Mouse (Mus musculus): Measurements from ENCODE around the gene Tspan31. TPM values are rescaled to one million over a fixed set of nuclear protein-coding genes. Genes with fewer than 3 reads are reported as not detected.

The Tspan31 gene
- polyA plus RNA-seq, 1 experiment from 2014 or later: 130 TPM

DNA sequence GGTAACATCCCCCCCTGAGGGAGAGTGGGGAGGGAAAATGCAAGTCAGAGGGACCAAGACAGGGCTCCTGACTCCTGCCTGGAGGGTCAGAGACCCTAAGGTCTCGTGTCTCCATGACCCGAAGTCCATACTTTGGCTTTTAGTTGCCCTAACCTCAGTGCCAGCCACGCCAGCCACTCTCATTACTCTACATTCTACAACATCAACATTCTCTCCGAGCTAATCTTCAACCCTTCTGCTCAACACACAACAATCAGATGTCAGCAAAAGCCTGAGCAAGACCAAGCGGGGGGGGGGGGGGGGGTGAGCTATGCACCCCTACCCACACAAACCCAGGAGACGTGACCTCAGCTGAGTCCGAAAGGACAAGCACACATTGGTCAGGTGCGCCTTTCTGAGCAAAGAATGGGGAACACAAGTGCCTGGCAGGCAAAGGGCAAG is 36.7 kb downstream of the Tspan31 start:
- WGBS: 78% methylated on average over 8 of the region's 8 CpGs
- TF ChIP-seq CTCF (IDR thresholded peaks at IDR 0.05; ENCODE audit: low read depth): no peak

DNA sequence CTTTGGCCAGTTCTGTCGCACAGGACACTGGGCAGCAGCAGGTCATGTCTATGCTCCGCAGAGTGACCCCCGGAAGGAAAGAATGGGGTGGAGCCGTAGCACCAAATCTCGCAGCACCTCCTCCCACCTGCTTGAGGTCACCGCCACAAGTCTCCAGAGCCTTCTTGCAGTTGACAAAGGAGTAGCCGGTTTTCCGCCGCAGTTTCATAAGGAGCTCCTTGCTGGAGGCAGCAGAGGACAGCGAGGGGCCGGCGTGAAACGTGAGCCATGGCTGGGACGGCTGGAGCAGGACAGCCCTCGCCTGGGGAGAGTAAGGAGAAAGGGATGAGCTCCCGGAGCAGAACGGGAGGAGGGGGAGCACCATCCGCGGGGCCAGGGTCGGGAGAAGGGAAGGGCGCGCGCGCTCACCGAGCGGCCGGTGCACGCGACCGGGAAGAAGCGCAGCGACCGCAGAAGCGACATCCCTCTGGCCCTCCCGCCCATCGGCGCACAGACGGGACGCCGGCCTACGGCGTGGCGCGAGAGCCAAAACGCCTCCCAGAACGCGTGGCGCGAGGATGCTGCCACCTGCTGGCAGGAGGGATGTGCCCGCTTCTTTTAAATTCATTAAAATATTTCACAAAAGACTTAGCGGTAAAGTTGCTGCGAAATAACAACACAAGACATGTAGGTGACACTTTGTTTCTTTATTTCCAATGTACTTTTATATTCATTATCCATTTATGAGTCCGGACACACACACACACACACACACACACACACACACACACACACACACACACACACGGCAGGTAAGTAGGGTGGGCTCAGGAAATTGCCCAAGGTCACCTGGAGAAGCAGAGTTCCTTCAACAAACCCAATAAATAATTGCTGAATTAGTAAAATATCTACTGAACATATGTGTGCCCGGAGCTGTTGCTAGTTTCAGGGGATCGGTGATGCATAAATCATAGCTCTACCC is 39.4 kb downstream of the Tspan31 start, which contains the start of gene Tsfm:
Gene Tsfm, minus strand, starts transcription at position 505 of the 961 bp plus-strand sequence.
- Histone ChIP-seq H3K27me3 (ENCODE audit: insufficient read depth, low read length) (no peaks in the 10 kb centered on the region), H3K4me1 (ENCODE audit: insufficient read depth) (no peaks in the 10 kb centered on the region), H3K27ac (ENCODE audit: low read depth) (peak within 1 kb of the TSS; percentile 79; the same call in 1 of the 2 replicates), H3K36me3 (ENCODE audit: insufficient read depth) (peaks cover 37% of the 10 kb centered on the region), H3K9ac (peak within 1 kb of the TSS; percentile 88), H3K9me3 (ENCODE audit: low read depth, low read length) (no peaks in the 10 kb centered on the region), H3K4me3 (ENCODE audit: low read depth, low read length) (peak within 1 kb of the TSS; percentile 87), H3K4me2 (peak within 1 kb of the TSS; percentile 69)
- ATAC-seq (ENCODE audit: insufficient read depth) (peak; percentile 91), DNase-seq (peak; percentile 98)
- peak; percentile 95 for TF ChIP-seq CTCF (IDR thresholded peaks at IDR 0.05; ENCODE audit: low read depth)
- 5% methylated on average over 56 of the region's 56 CpGs for WGBS

More for the DNA sequence above, 36.7 kb downstream of the Tspan31 start:
- H3K4me3 ChIP-seq (ENCODE audit: low read depth, low read length): no peak overlapping the region
- H3K4me2 ChIP-seq: no peak overlapping the region
- no peak for DNase-seq
- H3K27ac ChIP-seq (ENCODE audit: low read depth): no peak overlapping the region
- no peak for ATAC-seq (ENCODE audit: insufficient read depth)
- H3K9ac ChIP-seq: no peak overlapping the region
- H3K4me1 ChIP-seq (ENCODE audit: insufficient read depth): no peaks in the 10 kb centered on the region
- H3K9me3 ChIP-seq (ENCODE audit: low read depth, low read length): no peaks in the 10 kb centered on the region
- peaks cover 11% of the 10 kb centered on the region for H3K36me3 ChIP-seq (ENCODE audit: insufficient read depth)
- H3K27me3 ChIP-seq (ENCODE audit: insufficient read depth, low read length): no peaks in the 10 kb centered on the region

DNA sequence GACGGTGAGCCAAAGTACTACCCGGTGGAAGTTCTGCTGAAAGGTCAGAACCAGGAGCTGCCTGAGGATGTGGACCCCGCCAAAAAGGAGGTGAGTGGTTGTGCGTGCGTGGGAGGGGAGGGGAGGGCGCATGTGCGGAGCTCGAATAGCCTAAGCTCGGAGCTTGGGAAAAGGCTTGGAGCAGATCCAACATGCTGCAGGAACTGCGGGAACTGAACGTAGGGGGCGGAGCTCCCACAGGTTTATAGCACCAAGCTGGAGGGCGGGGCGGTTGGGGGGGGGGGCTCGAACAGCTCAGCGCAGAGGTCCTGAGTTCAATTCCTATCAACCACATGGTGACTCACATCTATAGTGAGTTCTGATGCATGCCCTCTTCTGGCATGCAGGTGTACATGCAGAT is 51.6 kb downstream of the Tspan31 start:
- no peaks in the 10 kb centered on the region for H3K9me3 ChIP-seq (ENCODE audit: low read depth, low read length)
- DNase-seq: no peak
- H3K4me1 ChIP-seq (ENCODE audit: insufficient read depth): no peaks in the 10 kb centered on the region
- H3K4me2 ChIP-seq: no peak overlapping the region
- no peak overlapping the region for H3K9ac ChIP-seq
- 70% methylated on average over 16 of the region's 16 CpGs for WGBS
- TF ChIP-seq CTCF (IDR thresholded peaks at IDR 0.05; ENCODE audit: low read depth): no peak
- H3K27ac ChIP-seq (ENCODE audit: low read depth): no peak overlapping the region
- no peak overlapping the region for H3K4me3 ChIP-seq (ENCODE audit: low read depth, low read length)
- H3K36me3 ChIP-seq (ENCODE audit: insufficient read depth): peaks cover 17% of the 10 kb centered on the region
- ATAC-seq (ENCODE audit: insufficient read depth): no peak
- no peaks in the 10 kb centered on the region for H3K27me3 ChIP-seq (ENCODE audit: insufficient read depth, low read length)

Other genes starting within 250 kb of the Tspan31 start
- 25.0 and 25.7 TPM in 2 replicates for gene Atp23, start 168.9 kb downstream of the Tspan31 start, polyA plus RNA-seq (2014; fragmentation: Nextera tagmentation; extraction: Ambion mirVana)
- gene Ctdsp2, start 91.5 kb downstream of the Tspan31 start, polyA plus RNA-seq (2014; fragmentation: Nextera tagmentation; extraction: Ambion mirVana): 112 and 113 TPM in 2 replicates
- 0.13 and 0.30 TPM in 2 replicates for gene Avil, start 69.6 kb downstream of the Tspan31 start, polyA plus RNA-seq (2014; fragmentation: Nextera tagmentation; extraction: Ambion mirVana)
- gene Tsfm, start 39.4 kb downstream of the Tspan31 start, polyA plus RNA-seq (2014; fragmentation: Nextera tagmentation; extraction: Ambion mirVana): 76.8 and 77.3 TPM in 2 replicates
- gene Mettl1, start 28.9 kb downstream of the Tspan31 start, polyA plus RNA-seq (2014; fragmentation: Nextera tagmentation; extraction: Ambion mirVana): 59.5 and 60.7 TPM in 2 replicates
- gene Eef1akmt3, start 28.8 kb downstream of the Tspan31 start, polyA plus RNA-seq (2014; fragmentation: Nextera tagmentation; extraction: Ambion mirVana): 0.53 and 0.74 TPM in 2 replicates
- 0.09 TPM in 1 of 2 replicates, not detected in the other for gene Cyp27b1, start 22.0 kb downstream of the Tspan31 start, polyA plus RNA-seq (2014; fragmentation: Nextera tagmentation; extraction: Ambion mirVana)
- 0.99 and 1.5 TPM in 2 replicates for gene March9, start 10.1 kb downstream of the Tspan31 start, polyA plus RNA-seq (2014; fragmentation: Nextera tagmentation; extraction: Ambion mirVana)
- 2,143 and 2,245 TPM in 2 replicates for gene Cdk4, start 6.7 kb downstream of the Tspan31 start, polyA plus RNA-seq (2014; fragmentation: Nextera tagmentation; extraction: Ambion mirVana)
- gene Agap2, start 5.0 kb upstream of the Tspan31 start, polyA plus RNA-seq (2014; fragmentation: Nextera tagmentation; extraction: Ambion mirVana): 0.07 and 0.11 TPM in 2 replicates
- gene Os9, start 50.9 kb upstream of the Tspan31 start, polyA plus RNA-seq (2014; fragmentation: Nextera tagmentation; extraction: Ambion mirVana): 53.8 and 56.8 TPM in 2 replicates
- 2.9 and 4.4 TPM in 2 replicates for gene B4galnt1, start 95.0 kb upstream of the Tspan31 start, polyA plus RNA-seq (2014; fragmentation: Nextera tagmentation; extraction: Ambion mirVana)
- gene Slc26a10, start 110.4 kb upstream of the Tspan31 start, polyA plus RNA-seq (2014; fragmentation: Nextera tagmentation; extraction: Ambion mirVana): 0.09 and 0.27 TPM in 2 replicates
- 45.8 and 48.7 TPM in 2 replicates for gene Arhgef25, start 119.8 kb upstream of the Tspan31 start, polyA plus RNA-seq (2014; fragmentation: Nextera tagmentation; extraction: Ambion mirVana)
- 81.4 and 92.4 TPM in 2 replicates for gene Dtx3, start 125.5 kb upstream of the Tspan31 start, polyA plus RNA-seq (2014; fragmentation: Nextera tagmentation; extraction: Ambion mirVana)
- 17.8 and 21.0 TPM in 2 replicates for gene Pip4k2c, start 141.3 kb upstream of the Tspan31 start, polyA plus RNA-seq (2014; fragmentation: Nextera tagmentation; extraction: Ambion mirVana)
- gene Kif5a, start 193.1 kb upstream of the Tspan31 start, polyA plus RNA-seq (2014; fragmentation: Nextera tagmentation; extraction: Ambion mirVana): 0.64 and 1.0 TPM in 2 replicates
- 158 and 160 TPM in 2 replicates for gene Dctn2, start 196.1 kb upstream of the Tspan31 start, polyA plus RNA-seq (2014; fragmentation: Nextera tagmentation; extraction: Ambion mirVana)
- 19.1 and 19.4 TPM in 2 replicates for gene Mbd6, start 218.8 kb upstream of the Tspan31 start, polyA plus RNA-seq (2014; fragmentation: Nextera tagmentation; extraction: Ambion mirVana)
- gene Mars, start 241.5 kb upstream of the Tspan31 start, polyA plus RNA-seq (2014; fragmentation: Nextera tagmentation; extraction: Ambion mirVana): 128 and 132 TPM in 2 replicates